Mouse (Mus musculus): ENCODE measurements at regions not wholly inside any gene's neighbourhood (a gene's known extent, or its start where the extent isn't known, plus 50 kb on each side); places are given as distances from the start of the nearest gene placed in this dataset.

GRCm38 (mm10) chr2:51062049-51062448 lies 86.9 kb downstream of the Rnd3 start:
- H3K9me3 ChIP-seq (ENCODE audit: control insufficient read depth), result no peaks in the 10 kb centered on the region
- H3K4me3 ChIP-seq (ENCODE audit: low read depth, low read length), result no peak overlapping the region
- H3K4me2 ChIP-seq (replicated peaks; ENCODE audit: low read depth), result no peak overlapping the region
- no peaks in the 10 kb centered on the region for H3K36me3 ChIP-seq (ENCODE audit: control insufficient read depth, insufficient read depth)
- H3K4me1 ChIP-seq (replicated peaks; ENCODE audit: control insufficient read depth, insufficient read depth, low read length), result no peaks in the 10 kb centered on the region
- H3K27ac ChIP-seq (ENCODE audit: low read depth, low read length), result no peak overlapping the region
- H3K9ac ChIP-seq (ENCODE audit: low read depth, low read length), result no peak overlapping the region
- H3K27me3 ChIP-seq (replicated peaks; ENCODE audit: control insufficient read depth, insufficient read depth, low read length), result no peaks in the 10 kb centered on the region
- 96% methylated on average over 5 of the region's 5 CpGs for WGBS
- ATAC-seq, result no peak
- no peak for TF ChIP-seq CTCF (IDR thresholded peaks at IDR 0.05; ENCODE audit: low read depth)

DNA sequence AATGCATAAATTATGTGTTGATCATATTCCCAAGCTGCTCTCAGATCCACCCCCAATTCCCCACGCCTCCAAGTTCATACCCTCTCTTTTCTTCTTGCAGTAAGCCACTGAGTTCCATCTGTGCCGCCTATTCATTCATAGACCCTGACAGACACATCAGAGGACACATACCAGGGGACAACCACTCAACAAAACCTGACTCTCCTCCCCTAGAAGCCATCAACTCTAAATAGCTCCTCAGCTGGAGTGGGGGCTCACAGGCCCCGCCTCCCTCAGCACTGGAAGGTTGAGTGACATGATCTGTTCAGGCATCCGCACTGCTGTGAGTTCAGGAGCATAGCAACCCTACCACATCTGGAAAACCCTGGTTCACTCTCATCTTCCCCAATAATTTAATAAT lies 90.8 kb downstream of the Rnd3 start:
- no peak overlapping the region for H3K4me3 ChIP-seq (ENCODE audit: low read depth, low read length)
- H3K4me1 ChIP-seq (replicated peaks; ENCODE audit: control insufficient read depth, insufficient read depth, low read length), result no peaks in the 10 kb centered on the region
- H3K27me3 ChIP-seq (replicated peaks; ENCODE audit: control insufficient read depth, insufficient read depth, low read length), result no peaks in the 10 kb centered on the region
- H3K27ac ChIP-seq (ENCODE audit: low read depth, low read length), result no peak overlapping the region
- no peak for ATAC-seq
- WGBS, result 95% methylated on average over 4 of the region's 4 CpGs
- no peak overlapping the region for H3K9ac ChIP-seq (ENCODE audit: low read depth, low read length)
- TF ChIP-seq CTCF (IDR thresholded peaks at IDR 0.05; ENCODE audit: low read depth), result no peak
- H3K9me3 ChIP-seq (ENCODE audit: control insufficient read depth), result no peaks in the 10 kb centered on the region
- no peaks in the 10 kb centered on the region for H3K36me3 ChIP-seq (ENCODE audit: control insufficient read depth, insufficient read depth)
- no peak overlapping the region for H3K4me2 ChIP-seq (replicated peaks; ENCODE audit: low read depth)

DNA sequence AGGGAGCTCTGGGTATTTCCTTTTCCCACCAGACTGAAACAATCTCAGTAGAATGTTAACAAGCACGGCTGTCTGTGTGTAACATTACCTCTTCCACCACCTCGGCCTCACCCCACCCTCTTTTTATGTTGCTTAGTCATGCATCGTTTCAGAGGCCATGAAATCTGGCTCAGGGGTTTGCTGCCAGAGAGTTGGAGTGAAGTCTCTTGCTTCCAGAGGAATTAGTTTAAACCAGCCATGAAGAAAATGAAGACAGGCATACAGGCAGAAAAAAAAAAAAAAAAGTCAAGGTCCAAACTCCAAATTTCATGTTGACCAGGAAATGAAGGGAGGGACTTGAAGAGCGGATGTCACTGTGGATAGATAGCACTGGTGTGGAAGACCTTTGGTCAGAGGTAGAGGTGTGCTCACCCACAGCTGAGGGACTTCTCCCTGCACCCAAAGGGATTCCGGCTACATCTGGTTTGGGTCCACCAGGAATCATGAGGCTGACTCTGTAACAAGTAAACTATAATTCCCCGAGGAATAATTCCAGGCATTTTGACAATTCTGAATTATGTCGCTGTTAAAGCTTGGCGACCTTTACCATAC lies 92.7 kb downstream of the Rnd3 start:
- Histone ChIP-seq H3K9me3 (ENCODE audit: control insufficient read depth) (no peaks in the 10 kb centered on the region), H3K27me3 (replicated peaks; ENCODE audit: control insufficient read depth, insufficient read depth, low read length) (no peaks in the 10 kb centered on the region), H3K4me1 (replicated peaks; ENCODE audit: control insufficient read depth, insufficient read depth, low read length) (no peaks in the 10 kb centered on the region), H3K27ac (ENCODE audit: low read depth, low read length) (peak overlapping the region; percentile 84), H3K4me2 (replicated peaks; ENCODE audit: low read depth) (peak overlapping the region; percentile 35; the same call in 1 of the 2 replicates), H3K9ac (ENCODE audit: low read depth, low read length) (no peak overlapping the region), H3K4me3 (ENCODE audit: low read depth, low read length) (no peak overlapping the region), H3K36me3 (ENCODE audit: control insufficient read depth, insufficient read depth) (no peaks in the 10 kb centered on the region)
- 33% methylated on average over 8 of the region's 8 CpGs for WGBS
- TF ChIP-seq CTCF (IDR thresholded peaks at IDR 0.05; ENCODE audit: low read depth), result no peak
- ATAC-seq, result peak; percentile 98

DNA sequence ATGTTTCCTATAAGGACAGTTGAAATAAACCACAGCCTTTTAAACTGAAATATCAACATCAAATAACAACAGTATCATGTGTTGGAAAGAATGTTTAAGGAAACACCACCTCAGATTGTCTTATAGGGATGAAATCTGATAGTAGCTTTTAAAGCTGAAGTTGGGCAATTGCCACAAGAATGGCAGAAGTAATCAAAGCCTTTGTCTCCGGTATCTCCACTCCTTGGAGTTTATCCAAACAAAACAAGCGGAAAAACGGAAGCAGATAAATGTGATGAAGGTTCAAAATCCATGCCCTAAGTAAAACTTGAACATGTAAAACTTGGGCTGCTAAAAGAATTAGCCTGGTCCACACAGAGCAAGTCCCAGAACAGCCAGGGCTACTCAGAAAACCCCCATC lies 93.6 kb downstream of the Rnd3 start:
- Histone ChIP-seq H3K4me3 (ENCODE audit: low read depth, low read length) (no peak overlapping the region), H3K27me3 (replicated peaks; ENCODE audit: control insufficient read depth, insufficient read depth, low read length) (no peaks in the 10 kb centered on the region), H3K27ac (ENCODE audit: low read depth, low read length) (no peak overlapping the region), H3K4me2 (replicated peaks; ENCODE audit: low read depth) (no peak overlapping the region), H3K9me3 (ENCODE audit: control insufficient read depth) (no peaks in the 10 kb centered on the region), H3K9ac (ENCODE audit: low read depth, low read length) (no peak overlapping the region), H3K36me3 (ENCODE audit: control insufficient read depth, insufficient read depth) (no peaks in the 10 kb centered on the region), H3K4me1 (replicated peaks; ENCODE audit: control insufficient read depth, insufficient read depth, low read length) (no peaks in the 10 kb centered on the region)
- WGBS, result 11% methylated on average over 3 of the region's 3 CpGs
- ATAC-seq, result no peak
- no peak for TF ChIP-seq CTCF (IDR thresholded peaks at IDR 0.05; ENCODE audit: low read depth)

- Histone ChIP-seq H3K27ac (ENCODE audit: low read depth, low read length) (no peak overlapping the region), H3K9me3 (ENCODE audit: control insufficient read depth) (no peaks in the 10 kb centered on the region), H3K9ac (ENCODE audit: low read depth, low read length) (no peak overlapping the region), H3K36me3 (ENCODE audit: control insufficient read depth, insufficient read depth) (no peaks in the 10 kb centered on the region), H3K27me3 (replicated peaks; ENCODE audit: control insufficient read depth, insufficient read depth, low read length) (no peaks in the 10 kb centered on the region), H3K4me2 (replicated peaks; ENCODE audit: low read depth) (no peak overlapping the region), H3K4me3 (ENCODE audit: low read depth, low read length) (no peak overlapping the region), H3K4me1 (replicated peaks; ENCODE audit: control insufficient read depth, insufficient read depth, low read length) (peaks cover 2% of the 10 kb centered on the region; the same call in 1 of the 2 replicates)
- 64% methylated on average over 3 of the region's 3 CpGs for WGBS
- TF ChIP-seq CTCF (IDR thresholded peaks at IDR 0.05; ENCODE audit: low read depth), result no peak
- no peak; the same call in 1 of the 2 replicates for ATAC-seq
These were observed 99.1 kb downstream of the Rnd3 start for GRCm38 (mm10) chr2:51049834-51050170.

DNA sequence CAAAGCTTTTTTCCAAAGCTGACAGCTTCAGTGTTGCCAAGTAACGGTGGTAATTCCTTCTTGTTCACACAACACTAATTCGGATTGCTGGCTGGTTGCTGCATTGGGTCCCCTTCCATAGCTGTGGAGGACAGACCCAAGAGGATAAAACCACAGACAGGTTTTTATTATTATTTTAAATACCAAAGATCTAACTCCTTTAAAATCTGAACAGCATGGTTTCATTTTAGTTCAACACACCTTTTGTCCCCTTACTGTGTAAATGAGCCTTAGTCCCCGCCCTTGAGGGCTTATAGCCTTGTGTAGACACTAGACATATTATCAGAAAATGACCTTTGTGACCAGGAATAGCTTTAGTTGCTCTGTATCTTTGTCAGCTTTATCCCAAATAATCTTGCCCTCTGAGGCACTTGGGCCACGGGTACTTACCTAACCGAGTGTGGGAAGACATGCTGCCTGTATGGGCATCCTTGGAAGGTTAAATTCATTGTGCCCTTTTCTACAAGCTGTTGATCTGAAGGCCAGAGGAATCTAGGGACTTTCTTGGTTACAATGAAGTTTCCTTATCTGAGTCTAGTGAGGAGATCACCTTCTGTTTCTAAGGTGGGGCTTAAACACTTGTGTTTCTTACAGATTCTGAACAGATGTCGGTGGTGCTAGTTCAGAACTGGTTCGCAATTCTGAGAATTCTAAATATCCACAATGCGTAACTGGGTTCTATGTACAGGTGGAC lies 99.6 kb downstream of the Rnd3 start:
- H3K4me1 ChIP-seq (replicated peaks; ENCODE audit: control insufficient read depth, insufficient read depth, low read length), result peaks cover 2% of the 10 kb centered on the region; the same call in 1 of the 2 replicates
- 51% methylated on average over 8 of the region's 8 CpGs for WGBS
- no peaks in the 10 kb centered on the region for H3K36me3 ChIP-seq (ENCODE audit: control insufficient read depth, insufficient read depth)
- ATAC-seq, result peak; percentile 83
- no peak for TF ChIP-seq CTCF (IDR thresholded peaks at IDR 0.05; ENCODE audit: low read depth)
- no peak overlapping the region for H3K9ac ChIP-seq (ENCODE audit: low read depth, low read length)
- H3K9me3 ChIP-seq (ENCODE audit: control insufficient read depth), result no peaks in the 10 kb centered on the region
- no peak overlapping the region for H3K27ac ChIP-seq (ENCODE audit: low read depth, low read length)
- peak overlapping the region; percentile 14; the same call in 1 of the 2 replicates for H3K4me2 ChIP-seq (replicated peaks; ENCODE audit: low read depth)
- H3K27me3 ChIP-seq (replicated peaks; ENCODE audit: control insufficient read depth, insufficient read depth, low read length), result no peaks in the 10 kb centered on the region
- H3K4me3 ChIP-seq (ENCODE audit: low read depth, low read length), result no peak overlapping the region
